Mouse (Mus musculus) heart, embryonic 11.5 days (tissue): Measurements from ENCODE around the gene Cyp26c1. TPM values are rescaled to one million over a fixed set of nuclear protein-coding genes. Genes with fewer than 3 reads are reported as not detected.

Experiments used
- ATAC-seq: fragments of 200-750 bp; cut with Nextera tagmentation; replicated peaks from 2 replicates; pipeline ENCODE4 v1.8.0; 2017; ENCODE audit warnings: moderate library complexity; ENCODE audit not compliant: insufficient number of reproducible peaks, low FRiP score, low TSS enrichment
- H3K27ac ChIP-seq: fragments of 300-500 bp; sonication (generic); 2 replicates; pipeline ENCODE4 v1.5.1; 2014; ENCODE audit warnings: mild to moderate bottlenecking, low read depth, low read length
- H3K27me3 ChIP-seq: fragments of 300-500 bp; sonication (generic); 2 replicates; pipeline ENCODE4 v1.6.1; 2014; ENCODE audit warnings: mild to moderate bottlenecking, low read length, mixed read lengths; ENCODE audit not compliant: control insufficient read depth, insufficient read depth
- H3K36me3 ChIP-seq: fragments of 300-500 bp; sonication (generic); 2 replicates; pipeline ENCODE4 v1.6.1; 2014; ENCODE audit warnings: mild to moderate bottlenecking, low read length, moderate library complexity, mixed read lengths; ENCODE audit not compliant: control insufficient read depth, insufficient read depth
- H3K4me1 ChIP-seq: fragments of 300-500 bp; sonication (generic); 2 replicates; pipeline ENCODE4 v1.6.1; 2014; ENCODE audit warnings: low read length; ENCODE audit not compliant: control insufficient read depth, insufficient read depth
- H3K4me2 ChIP-seq: fragments of 300-500 bp; sonication (generic); 2 replicates; pipeline ENCODE4 v1.6.1; 2014; ENCODE audit warnings: mild to moderate bottlenecking, moderate library complexity
- H3K4me3 ChIP-seq: fragments of 300-500 bp; sonication (generic); 2 replicates; pipeline ENCODE4 v1.5.1; 2014; ENCODE audit warnings: low read depth, low read length
- H3K9ac ChIP-seq: fragments of 300-500 bp; sonication (generic); 2 replicates; pipeline ENCODE4 v1.6.1; 2014; ENCODE audit warnings: mild to moderate bottlenecking, low read depth, low read length, moderate library complexity
- H3K9me3 ChIP-seq: fragments of 300-500 bp; sonication (generic); replicated peaks from 2 replicates; pipeline ENCODE4 v1.6.1; 2016; ENCODE audit warnings: low read length; ENCODE audit not compliant: control insufficient read depth
- WGBS: fragments of 180-500 bp; shearing (Covaris S2); extraction: QIAGEN DNeasy Blood & Tissue Kit; methylation state at CpG from one replicate; pipeline ENCODE4 v1.1.7; 2014; ENCODE audit not compliant: insufficient replicate concordance; 5-methylcytosine and 5-hydroxymethylcytosine counted together
- polyA plus RNA-seq: library from polyadenylated mRNA; unstranded; fragments of >200 nt; fragmentation: Nextera tagmentation; extraction: Ambion mirVana; gene quantifications from 2 replicates; pipeline ENCODE4 v1.2.1, GENCODE M21; 2014

Cyp26c1 gene
- polyA plus RNA-seq, 1 experiment from 2014 or later = not detected

DNA sequence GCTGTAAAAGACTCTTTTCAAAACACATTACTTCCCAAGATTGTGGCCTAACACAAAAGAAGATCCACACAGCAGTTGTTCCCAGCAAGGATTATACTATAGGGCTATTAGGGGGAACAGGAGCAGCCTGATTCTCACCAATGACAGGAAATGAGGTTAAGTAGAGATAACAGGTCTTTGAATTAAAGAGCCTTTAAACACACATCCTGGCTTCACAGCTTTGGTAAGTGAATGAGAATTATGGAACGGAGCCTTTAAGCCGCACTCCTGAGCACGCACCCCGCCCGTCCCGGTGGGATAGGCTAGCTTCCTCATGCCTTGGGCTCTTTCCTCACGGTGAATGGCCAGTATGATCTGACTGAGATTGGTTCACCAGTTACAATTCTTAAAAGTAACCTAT, 54.7 kb downstream of the Cyp26c1 start:
- ATAC-seq = no peak
- Histone ChIP-seq H3K9me3 (no peaks in the 10 kb centered on the region), H3K36me3 (no peaks in the 10 kb centered on the region), H3K4me3 (no peak overlapping the region), H3K4me2 (no peak overlapping the region), H3K4me1 (no peaks in the 10 kb centered on the region), H3K9ac (no peak overlapping the region), H3K27ac (no peak overlapping the region), H3K27me3 (no peaks in the 10 kb centered on the region)
- 59% methylated on average over 7 of the region's 7 CpGs for WGBS

Other genes with a start within 250 kb of the Cyp26c1 start
- 22.3 TPM in 2 replicates for gene Exoc6, start 135.2 kb upstream of the Cyp26c1 start, polyA plus RNA-seq
- 0.57 and 0.59 TPM in 2 replicates for gene Cyp26a1, start 12.2 kb downstream of the Cyp26c1 start, polyA plus RNA-seq